Mouse (Mus musculus) kidney, embryonic 15.5 days (tissue): ENCODE results near the gene Cdkal1. TPM values are rescaled to one million over a fixed set of nuclear protein-coding genes. Genes with fewer than 3 reads are reported as not detected.

Experiments
- ATAC-seq: fragments of 200-750 bp; cut with Nextera tagmentation; replicated peaks from 2 replicates; pipeline ENCODE4 v1.8.0; 2017; ENCODE audit warnings: moderate TSS enrichment; ENCODE audit not compliant: low FRiP score
- H3K27ac ChIP-seq: fragments of 300-500 bp; sonication (generic); 2 replicates; pipeline ENCODE4 v1.5.1; 2015; ENCODE audit warnings: mild to moderate bottlenecking, inconsistent platforms
- H3K27me3 ChIP-seq: fragments of 300-500 bp; sonication (generic); 2 replicates; pipeline ENCODE4 v1.6.1; 2015; ENCODE audit warnings: inconsistent platforms
- H3K36me3 ChIP-seq: fragments of 300-500 bp; sonication (generic); 2 replicates; pipeline ENCODE4 v1.6.1; 2015; ENCODE audit warnings: inconsistent platforms
- H3K4me1 ChIP-seq: fragments of 300-500 bp; sonication (generic); 2 replicates; pipeline ENCODE4 v1.6.1; 2015; ENCODE audit warnings: inconsistent platforms
- H3K4me2 ChIP-seq: fragments of 300-500 bp; sonication (generic); 2 replicates; pipeline ENCODE4 v1.6.1; 2015; ENCODE audit warnings: moderate library complexity, mild to moderate bottlenecking, inconsistent platforms
- H3K4me3 ChIP-seq: fragments of 300-500 bp; sonication (generic); replicated peaks from 2 replicates; pipeline ENCODE4 v1.5.1; 2015; ENCODE audit warnings: mild to moderate bottlenecking, inconsistent platforms
- H3K9ac ChIP-seq: fragments of 300-500 bp; sonication (generic); 2 replicates; pipeline ENCODE4 v1.6.1; 2015; ENCODE audit warnings: mild to moderate bottlenecking, inconsistent platforms
- H3K9me3 ChIP-seq: fragments of 300-500 bp; sonication (generic); replicated peaks from 2 replicates; pipeline ENCODE4 v1.6.1; 2016; ENCODE audit warnings: inconsistent platforms
- WGBS: fragments of 180-500 bp; shearing (Covaris S2); methylation state at CpG from one replicate; pipeline ENCODE4 v1.1.7; 2015; ENCODE audit warnings: mixed read lengths; 5-methylcytosine and 5-hydroxymethylcytosine counted together
- polyA plus RNA-seq: library from polyadenylated mRNA; unstranded; fragments of >200 nt; fragmentation: Nextera tagmentation; extraction: Ambion mirVana; gene quantifications from 2 replicates; pipeline ENCODE4 v1.2.1, GENCODE M21; 2015

Cdkal1 gene
- polyA plus RNA-seq, 1 experiment from 2014 or later: 33.5 TPM

GRCm38 (mm10) chr13:29831126-29831525, 24.3 kb downstream of the Cdkal1 start:
- Histone ChIP-seq H3K9ac (no peak overlapping the region), H3K27me3 (no peaks in the 10 kb centered on the region), H3K36me3 (no peaks in the 10 kb centered on the region; the same call in 1 of the 2 replicates), H3K27ac (no peak overlapping the region), H3K4me3 (no peak overlapping the region), H3K9me3 (no peaks in the 10 kb centered on the region), H3K4me1 (no peaks in the 10 kb centered on the region), H3K4me2 (no peak overlapping the region)
- WGBS: 82% methylated on average over 4 of the region's 4 CpGs
- ATAC-seq: no peak

GRCm38 (mm10) chr13:29828032-29828431, 27.4 kb downstream of the Cdkal1 start:
- Histone ChIP-seq H3K4me1 (no peaks in the 10 kb centered on the region), H3K4me3 (no peak overlapping the region), H3K27ac (no peak overlapping the region), H3K27me3 (no peaks in the 10 kb centered on the region), H3K9ac (no peak overlapping the region), H3K9me3 (no peaks in the 10 kb centered on the region), H3K4me2 (no peak overlapping the region), H3K36me3 (no peaks in the 10 kb centered on the region)
- 57% methylated on average over 1 of the region's 1 CpGs for WGBS
- no peak for ATAC-seq

GRCm38 (mm10) chr13:29826469-29826868, 29.0 kb downstream of the Cdkal1 start:
- Histone ChIP-seq H3K36me3 (no peaks in the 10 kb centered on the region), H3K4me1 (no peaks in the 10 kb centered on the region), H3K4me2 (no peak overlapping the region), H3K9ac (no peak overlapping the region), H3K27ac (no peak overlapping the region), H3K9me3 (no peaks in the 10 kb centered on the region), H3K27me3 (no peaks in the 10 kb centered on the region), H3K4me3 (no peak overlapping the region)
- no peak for ATAC-seq
- WGBS: 64% methylated on average over 2 of the region's 2 CpGs

- ATAC-seq: no peak
- no peaks in the 10 kb centered on the region for H3K9me3 ChIP-seq
- no peaks in the 10 kb centered on the region for H3K4me1 ChIP-seq
- no peak overlapping the region for H3K4me3 ChIP-seq
- no peak overlapping the region for H3K27ac ChIP-seq
- H3K4me2 ChIP-seq: no peak overlapping the region
- no peaks in the 10 kb centered on the region for H3K36me3 ChIP-seq
- no peak overlapping the region for H3K9ac ChIP-seq
- no peaks in the 10 kb centered on the region for H3K27me3 ChIP-seq
Observed at GRCm38 (mm10) chr13:29826041-29826440, 29.4 kb downstream of the Cdkal1 start.

- 84% methylated on average over 4 of the region's 4 CpGs for WGBS
- no peak overlapping the region for H3K27ac ChIP-seq
Observed at GRCm38 (mm10) chr13:29824797-29825196, 30.7 kb downstream of the Cdkal1 start.

GRCm38 (mm10) chr13:29824326-29824725, 31.1 kb downstream of the Cdkal1 start:
- 81% methylated on average over 8 of the region's 8 CpGs for WGBS
- H3K4me1 ChIP-seq: no peaks in the 10 kb centered on the region
- no peak overlapping the region for H3K9ac ChIP-seq
- ATAC-seq: no peak
- no peaks in the 10 kb centered on the region for H3K36me3 ChIP-seq
- no peak overlapping the region for H3K4me2 ChIP-seq
- no peak overlapping the region for H3K4me3 ChIP-seq
- no peak overlapping the region for H3K27ac ChIP-seq
- no peaks in the 10 kb centered on the region for H3K27me3 ChIP-seq
- H3K9me3 ChIP-seq: no peaks in the 10 kb centered on the region

More at GRCm38 (mm10) chr13:29824797-29825196, 30.7 kb downstream of the Cdkal1 start:
- no peak overlapping the region for H3K4me2 ChIP-seq
- H3K27me3 ChIP-seq: no peaks in the 10 kb centered on the region
- H3K9me3 ChIP-seq: no peaks in the 10 kb centered on the region
- no peak for ATAC-seq
- no peaks in the 10 kb centered on the region for H3K36me3 ChIP-seq
- H3K9ac ChIP-seq: no peak overlapping the region
- no peak overlapping the region for H3K4me3 ChIP-seq
- H3K4me1 ChIP-seq: no peaks in the 10 kb centered on the region

- no peak overlapping the region for H3K9ac ChIP-seq
- no peak overlapping the region for H3K27ac ChIP-seq
- no peaks in the 10 kb centered on the region for H3K9me3 ChIP-seq
- H3K36me3 ChIP-seq: no peaks in the 10 kb centered on the region
- H3K4me2 ChIP-seq: no peak overlapping the region
- no peaks in the 10 kb centered on the region for H3K4me1 ChIP-seq
- no peaks in the 10 kb centered on the region for H3K27me3 ChIP-seq
- 58% methylated on average over 9 of the region's 9 CpGs for WGBS
- H3K4me3 ChIP-seq: no peak overlapping the region
- 0 out of 2 replicates have a peak, but pooled peaks have one; percentile 25 for ATAC-seq
Observed at GRCm38 (mm10) chr13:29823906-29824305, 31.6 kb downstream of the Cdkal1 start.

GRCm38 (mm10) chr13:29823487-29823886, 32.0 kb downstream of the Cdkal1 start:
- no peak overlapping the region for H3K4me3 ChIP-seq
- H3K4me2 ChIP-seq: no peak overlapping the region
- no peaks in the 10 kb centered on the region for H3K27me3 ChIP-seq
- H3K36me3 ChIP-seq: no peaks in the 10 kb centered on the region
- no peaks in the 10 kb centered on the region for H3K9me3 ChIP-seq
- H3K27ac ChIP-seq: no peak overlapping the region
- H3K9ac ChIP-seq: no peak overlapping the region
- WGBS: 88% methylated on average over 8 of the region's 8 CpGs
- H3K4me1 ChIP-seq: no peaks in the 10 kb centered on the region
- no peak for ATAC-seq

GRCm38 (mm10) chr13:29819910-29820583, 35.4 kb downstream of the Cdkal1 start:
- Histone ChIP-seq H3K9me3 (no peaks in the 10 kb centered on the region), H3K4me2 (no peak overlapping the region), H3K27me3 (no peaks in the 10 kb centered on the region), H3K9ac (no peak overlapping the region), H3K4me1 (no peaks in the 10 kb centered on the region), H3K36me3 (no peaks in the 10 kb centered on the region), H3K4me3 (no peak overlapping the region), H3K27ac (no peak overlapping the region)
- WGBS: 88% methylated on average over 9 of the region's 9 CpGs
- no peak for ATAC-seq

GRCm38 (mm10) chr13:29819147-29819546, 36.3 kb downstream of the Cdkal1 start:
- 92% methylated on average over 3 of the region's 3 CpGs for WGBS
- no peaks in the 10 kb centered on the region for H3K27me3 ChIP-seq
- H3K9ac ChIP-seq: no peak overlapping the region
- no peaks in the 10 kb centered on the region for H3K9me3 ChIP-seq
- no peaks in the 10 kb centered on the region for H3K4me1 ChIP-seq
- no peak overlapping the region for H3K4me2 ChIP-seq
- no peaks in the 10 kb centered on the region for H3K36me3 ChIP-seq
- no peak overlapping the region for H3K4me3 ChIP-seq
- no peak for ATAC-seq
- no peak overlapping the region for H3K27ac ChIP-seq

- Histone ChIP-seq H3K4me1 (no peaks in the 10 kb centered on the region), H3K9ac (no peak overlapping the region), H3K9me3 (no peaks in the 10 kb centered on the region), H3K36me3 (no peaks in the 10 kb centered on the region), H3K27ac (no peak overlapping the region), H3K4me2 (no peak overlapping the region), H3K4me3 (no peak overlapping the region), H3K27me3 (no peaks in the 10 kb centered on the region)
- 85% methylated on average over 2 of the region's 2 CpGs for WGBS
- ATAC-seq: no peak
Observed at GRCm38 (mm10) chr13:29818314-29818713, 37.2 kb downstream of the Cdkal1 start.

- no peak overlapping the region for H3K4me2 ChIP-seq
- 91% methylated on average over 4 of the region's 4 CpGs for WGBS
- no peaks in the 10 kb centered on the region for H3K27me3 ChIP-seq
- H3K4me1 ChIP-seq: no peaks in the 10 kb centered on the region
- H3K4me3 ChIP-seq: no peak overlapping the region
- H3K27ac ChIP-seq: no peak overlapping the region
- ATAC-seq: no peak
- no peak overlapping the region for H3K9ac ChIP-seq
- no peaks in the 10 kb centered on the region for H3K9me3 ChIP-seq
- no peaks in the 10 kb centered on the region for H3K36me3 ChIP-seq
Observed at GRCm38 (mm10) chr13:29810780-29811179, 44.7 kb downstream of the Cdkal1 start.

GRCm38 (mm10) chr13:29808383-29808782, 47.1 kb downstream of the Cdkal1 start:
- no peak overlapping the region for H3K27ac ChIP-seq
- ATAC-seq: no peak
- H3K36me3 ChIP-seq: no peaks in the 10 kb centered on the region
- no peaks in the 10 kb centered on the region for H3K9me3 ChIP-seq
- no peak overlapping the region for H3K4me3 ChIP-seq
- WGBS: 93% methylated on average over 3 of the region's 3 CpGs
- no peak overlapping the region for H3K4me2 ChIP-seq
- no peaks in the 10 kb centered on the region for H3K4me1 ChIP-seq
- H3K27me3 ChIP-seq: no peaks in the 10 kb centered on the region
- no peak overlapping the region for H3K9ac ChIP-seq
